Mouse (Mus musculus): ENCODE data around the gene Olfr746. TPM values are rescaled to one million over a fixed set of nuclear protein-coding genes. Genes with fewer than 3 reads are reported as not detected.

Gene Olfr746
- polyA plus RNA-seq (2016; fragmentation: Nextera tagmentation; extraction: Ambion mirVana), result not detected in 2 replicates

DNA sequence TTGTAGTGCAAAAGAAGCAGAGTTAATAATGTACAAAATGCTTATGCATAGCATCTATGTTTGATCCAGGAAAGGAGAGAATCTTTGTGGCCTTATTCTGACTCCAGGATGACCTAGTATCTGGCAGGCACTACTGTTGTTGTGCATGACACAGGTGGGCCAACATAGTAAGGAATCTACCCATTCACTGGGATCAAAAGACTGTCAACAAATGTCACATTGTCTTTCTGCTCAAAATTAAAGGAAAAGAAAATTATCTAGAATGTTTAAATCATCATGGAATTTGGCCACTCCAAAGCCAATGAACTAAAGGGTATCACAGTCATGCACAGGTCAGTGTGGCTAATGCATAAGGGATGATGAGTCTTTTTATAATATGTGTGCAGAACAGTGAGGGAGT, at the start of gene Olfr746:
Gene Olfr746 (plus strand): TSS at position 301 of the 400 bp plus-strand sequence.
- Histone ChIP-seq H3K27me3 (ENCODE audit: low read depth, poor library complexity, severe bottlenecking) (no peaks in the 10 kb centered on the region), H3K4me1 (no peaks in the 10 kb centered on the region), H3K4me3 (no peak within 1 kb of the TSS), H3K27ac (no peak within 1 kb of the TSS), H3K9me3 (replicated peaks) (no peaks in the 10 kb centered on the region), H3K36me3 (no peaks in the 10 kb centered on the region)
- DNase-seq (ENCODE audit: low spot score), result no peak

- WGBS, result 93% methylated on average over 2 of the region's 2 CpGs
- Histone ChIP-seq H3K27me3 (ENCODE audit: low read depth, poor library complexity, severe bottlenecking) (no peaks in the 10 kb centered on the region), H3K36me3 (no peaks in the 10 kb centered on the region), H3K27ac (no peak within 1 kb of the TSS), H3K4me3 (no peak within 1 kb of the TSS), H3K9me3 (replicated peaks) (no peaks in the 10 kb centered on the region), H3K4me1 (no peaks in the 10 kb centered on the region)
- no peak for DNase-seq (ENCODE audit: low spot score)
Observed at GRCm38 (mm10) chr14:50614579-50614978, 32.3 kb upstream of the Olfr746 start, which contains the start of gene Olfr744. Olfr744 (plus strand) TSS chr14:50614879.

- Histone ChIP-seq H3K4me3 (no peak within 1 kb of the TSS), H3K27me3 (ENCODE audit: low read depth, poor library complexity, severe bottlenecking) (no peaks in the 10 kb centered on the region), H3K36me3 (no peaks in the 10 kb centered on the region), H3K9me3 (replicated peaks) (no peaks in the 10 kb centered on the region), H3K27ac (no peak within 1 kb of the TSS), H3K4me1 (no peaks in the 10 kb centered on the region)
- DNase-seq (ENCODE audit: low spot score), result no peak
- 83% methylated on average over 2 of the region's 2 CpGs for WGBS
Observed at GRCm38 (mm10) chr14:50639088-50639487, 7.8 kb upstream of the Olfr746 start, which contains the start of gene Olfr745. Olfr745 (plus strand) TSS chr14:50639388.

DNA sequence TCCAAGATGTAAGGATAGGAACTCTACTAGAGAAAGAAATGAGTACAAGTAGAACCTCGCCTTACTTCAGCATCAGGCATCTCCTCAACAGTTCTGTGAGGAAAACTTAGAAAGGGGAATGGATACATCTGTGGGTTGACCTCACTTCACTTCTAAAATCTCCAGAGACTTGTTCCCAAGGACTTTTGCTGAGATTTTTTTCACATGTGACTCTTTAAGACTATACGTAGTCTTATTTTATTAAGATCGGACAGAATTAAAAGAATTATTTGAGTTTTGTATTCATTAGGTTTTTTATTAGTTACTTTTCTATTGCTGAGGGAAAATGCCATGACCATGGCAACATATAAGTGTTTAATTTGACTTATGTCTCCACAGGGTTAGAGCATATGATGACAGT, 46.2 kb downstream of the Olfr746 start, which contains the start of gene Olfr747:
Gene Olfr747 (minus strand): TSS at position 101 of the 400 bp plus-strand sequence.
- no peaks in the 10 kb centered on the region for H3K4me1 ChIP-seq
- no peaks in the 10 kb centered on the region for H3K36me3 ChIP-seq
- H3K27me3 ChIP-seq (ENCODE audit: low read depth, poor library complexity, severe bottlenecking), result no peaks in the 10 kb centered on the region
- WGBS, result 95% methylated on average over 3 of the region's 3 CpGs
- H3K9me3 ChIP-seq (replicated peaks), result no peaks in the 10 kb centered on the region
- no peak for DNase-seq (ENCODE audit: low spot score)
- no peak within 1 kb of the TSS for H3K27ac ChIP-seq
- H3K4me3 ChIP-seq, result no peak within 1 kb of the TSS

Other genes starting within 250 kb of the Olfr746 start
- gene Olfr738, start 239.5 kb upstream of the Olfr746 start, polyA plus RNA-seq (2016; fragmentation: Nextera tagmentation; extraction: Ambion mirVana), result not detected in 2 replicates
- not detected in 2 replicates for gene Olfr739, start 228.5 kb upstream of the Olfr746 start, polyA plus RNA-seq (2016; fragmentation: Nextera tagmentation; extraction: Ambion mirVana)
- gene Olfr740, start 201.5 kb upstream of the Olfr746 start, polyA plus RNA-seq (2016; fragmentation: Nextera tagmentation; extraction: Ambion mirVana), result not detected in 2 replicates
- not detected in 2 replicates for gene Olfr741, start 174.3 kb upstream of the Olfr746 start, polyA plus RNA-seq (2016; fragmentation: Nextera tagmentation; extraction: Ambion mirVana)
- gene Olfr742, start 143.5 kb upstream of the Olfr746 start, polyA plus RNA-seq (2016; fragmentation: Nextera tagmentation; extraction: Ambion mirVana), result not detected in 2 replicates
- gene Olfr743, start 125.2 kb upstream of the Olfr746 start, polyA plus RNA-seq (2016; fragmentation: Nextera tagmentation; extraction: Ambion mirVana), result not detected in 2 replicates
- gene Olfr744, start 32.2 kb upstream of the Olfr746 start, polyA plus RNA-seq (2016; fragmentation: Nextera tagmentation; extraction: Ambion mirVana), result not detected in 2 replicates
- not detected in 2 replicates for gene Olfr745, start 7.7 kb upstream of the Olfr746 start, polyA plus RNA-seq (2016; fragmentation: Nextera tagmentation; extraction: Ambion mirVana)
- not detected in 2 replicates for gene Olfr747, start 46.1 kb downstream of the Olfr746 start, polyA plus RNA-seq (2016; fragmentation: Nextera tagmentation; extraction: Ambion mirVana)
- not detected in 2 replicates for gene Olfr748, start 60.3 kb downstream of the Olfr746 start, polyA plus RNA-seq (2016; fragmentation: Nextera tagmentation; extraction: Ambion mirVana)
- not detected in 2 replicates for gene Olfr749, start 98.0 kb downstream of the Olfr746 start, polyA plus RNA-seq (2016; fragmentation: Nextera tagmentation; extraction: Ambion mirVana)
- 91.9 and 96.1 TPM in 2 replicates for gene Ttc5, start 138.4 kb downstream of the Olfr746 start, polyA plus RNA-seq (2016; fragmentation: Nextera tagmentation; extraction: Ambion mirVana)
- not detected in 2 replicates for gene Ccnb1ip1, start 160.6 kb downstream of the Olfr746 start, polyA plus RNA-seq (2016; fragmentation: Nextera tagmentation; extraction: Ambion mirVana)
- 63.3 and 77.2 TPM in 2 replicates for gene Parp2, start 160.8 kb downstream of the Olfr746 start, polyA plus RNA-seq (2016; fragmentation: Nextera tagmentation; extraction: Ambion mirVana)
- 3.8 and 5.7 TPM in 2 replicates for gene Tep1, start 223.5 kb downstream of the Olfr746 start, polyA plus RNA-seq (2016; fragmentation: Nextera tagmentation; extraction: Ambion mirVana)

Data from limb, embryonic 10.5 days (tissue).